Mouse (Mus musculus) induced T-regulatory cell, adult 2 months (primary cell): ENCODE measurements around the gene 4930513O06Rik.

Experiments
- DNase-seq: peaks from one replicate; pipeline ENCODE4 v3.0.0-alpha.2; 2012; ENCODE audit warnings: low read depth

Gene 4930513O06Rik

DNA sequence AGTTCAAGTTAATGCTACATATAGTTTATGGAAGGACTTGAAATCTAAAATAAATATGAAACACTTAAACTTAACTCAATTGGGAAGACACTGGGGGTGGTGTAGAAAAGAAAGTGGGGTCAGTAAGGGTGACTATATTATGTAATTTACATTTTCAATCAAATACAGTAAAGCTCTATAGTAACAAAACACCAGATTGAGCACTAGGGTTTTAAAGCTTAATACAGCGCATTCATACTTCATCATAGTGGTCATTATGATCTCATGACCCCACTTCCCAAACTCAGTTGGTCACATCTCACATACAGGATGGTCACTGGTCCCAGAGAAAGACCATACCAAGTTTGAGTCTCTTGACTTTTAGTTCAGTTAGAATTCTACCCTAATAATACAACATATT, at the start of gene 4930513O06Rik:
TSS of gene 4930513O06Rik (plus strand) at position 301 of the 400 bp plus-strand sequence.
- no peak for DNase-seq

DNA sequence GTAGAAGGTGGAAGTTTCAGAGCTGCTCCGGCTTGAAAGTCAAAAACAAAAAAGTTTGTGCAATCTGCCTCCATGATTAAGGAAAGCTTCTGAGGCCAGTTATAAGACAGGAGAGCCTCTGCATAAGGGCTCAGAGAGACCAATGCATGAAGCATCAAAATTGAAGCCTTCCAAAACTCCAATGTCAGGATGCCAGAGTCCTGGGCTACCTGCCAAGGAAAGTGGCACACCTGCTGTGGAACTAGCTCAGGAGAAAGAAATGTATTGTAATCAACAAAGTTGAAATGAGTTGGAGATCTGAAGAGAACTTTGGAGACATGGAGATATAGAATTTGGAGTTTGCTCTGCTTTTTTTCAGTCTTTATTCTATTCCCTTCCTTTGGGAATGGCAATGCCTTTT, 48.4 kb upstream of the 4930513O06Rik start:
- no peak for DNase-seq

DNA sequence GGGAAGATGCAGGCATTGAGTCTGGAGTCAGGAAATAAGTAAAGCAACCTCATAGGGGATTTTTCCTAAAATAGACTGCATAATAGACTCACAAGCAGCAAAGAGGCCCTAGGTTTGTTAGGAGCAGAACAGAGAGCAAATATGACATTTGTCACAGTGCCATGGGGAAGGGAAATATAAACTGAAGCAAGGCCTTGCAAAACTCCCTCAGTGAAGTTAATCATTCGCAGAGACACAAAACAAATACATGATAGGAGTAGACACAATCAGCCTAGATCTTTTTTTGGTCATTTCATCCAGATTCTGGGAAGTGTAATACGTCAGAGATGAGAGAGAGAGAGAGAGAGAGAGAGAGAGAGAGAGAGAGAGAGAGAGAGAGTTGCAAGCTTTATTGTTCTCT, 46.7 kb upstream of the 4930513O06Rik start:
- no peak for DNase-seq

DNA sequence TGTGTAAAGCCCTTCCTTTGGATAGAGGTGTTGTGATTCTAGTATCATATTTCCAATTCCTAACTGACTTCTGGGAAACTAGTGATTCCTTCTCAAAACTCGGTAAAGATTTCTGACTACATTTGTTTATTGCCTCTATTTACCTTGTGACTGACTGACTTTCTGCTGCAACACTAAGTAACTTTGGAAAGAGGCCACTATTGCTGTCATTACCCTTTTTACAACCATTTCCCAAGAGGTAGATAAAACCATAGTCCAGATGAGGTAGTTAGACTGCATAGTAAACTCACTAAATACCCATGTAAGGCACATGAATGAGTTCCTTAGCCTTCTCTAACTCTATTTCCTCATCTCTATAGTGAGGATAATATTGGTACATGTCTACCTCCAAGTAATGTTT, 44.9 kb upstream of the 4930513O06Rik start:
- no peak for DNase-seq

DNA sequence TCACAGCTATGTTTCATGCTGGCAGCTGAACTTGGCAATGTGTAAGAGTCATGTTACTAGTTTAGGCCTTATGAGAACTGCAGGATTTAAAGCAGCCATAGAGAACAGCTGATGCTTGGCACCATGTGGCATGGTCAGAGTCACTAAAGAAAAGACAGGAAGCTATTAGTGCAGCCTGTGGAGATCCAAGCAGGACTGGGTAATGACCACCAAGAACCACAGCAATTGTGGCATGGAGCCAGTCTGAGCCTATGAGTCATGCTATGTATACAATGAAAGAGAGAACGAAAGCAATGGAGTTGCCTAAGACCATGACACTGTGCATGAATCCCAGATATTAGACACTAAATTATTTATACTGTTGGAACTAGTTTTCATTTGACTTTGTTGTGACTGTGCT, 34.1 kb upstream of the 4930513O06Rik start:
- no peak for DNase-seq

DNA sequence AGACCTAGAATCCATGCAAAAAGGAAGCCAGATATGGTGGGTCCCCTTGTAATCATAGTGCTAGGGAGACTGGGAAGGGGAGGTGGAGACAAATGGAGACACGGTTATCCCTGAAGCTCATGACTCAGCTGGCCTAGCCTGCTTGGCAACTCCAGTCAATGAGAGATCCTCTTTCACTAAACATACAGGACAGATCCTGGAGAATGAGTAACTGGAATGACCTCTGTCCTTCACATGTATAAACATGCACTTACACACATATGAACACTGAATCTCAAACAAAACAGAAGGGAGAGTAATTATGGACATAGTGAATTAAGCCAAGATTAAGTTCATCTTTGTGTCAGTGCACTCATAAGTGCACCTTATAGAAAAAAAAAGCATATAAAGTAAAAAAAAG, 32.9 kb upstream of the 4930513O06Rik start:
- DNase-seq: no peak

DNA sequence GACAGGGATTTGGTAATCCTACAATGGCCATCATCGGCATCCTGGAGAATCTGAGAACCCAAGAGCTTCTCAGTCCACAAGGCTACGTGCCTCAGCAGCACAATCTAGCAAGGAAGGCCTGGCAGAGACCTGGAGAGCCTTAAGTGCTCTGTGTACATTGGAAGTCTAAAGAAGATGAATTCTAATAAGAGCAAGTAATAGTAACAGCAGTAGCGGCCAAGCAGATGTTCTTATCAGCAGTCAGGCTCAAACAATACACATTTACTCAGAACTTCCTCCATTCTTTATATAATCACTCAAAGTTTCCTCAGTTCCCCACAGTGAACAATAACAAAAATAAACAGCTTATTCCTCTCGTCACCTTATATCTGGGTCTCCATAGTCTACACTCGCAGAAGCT, 22.0 kb upstream of the 4930513O06Rik start:
- DNase-seq: no peak

DNA sequence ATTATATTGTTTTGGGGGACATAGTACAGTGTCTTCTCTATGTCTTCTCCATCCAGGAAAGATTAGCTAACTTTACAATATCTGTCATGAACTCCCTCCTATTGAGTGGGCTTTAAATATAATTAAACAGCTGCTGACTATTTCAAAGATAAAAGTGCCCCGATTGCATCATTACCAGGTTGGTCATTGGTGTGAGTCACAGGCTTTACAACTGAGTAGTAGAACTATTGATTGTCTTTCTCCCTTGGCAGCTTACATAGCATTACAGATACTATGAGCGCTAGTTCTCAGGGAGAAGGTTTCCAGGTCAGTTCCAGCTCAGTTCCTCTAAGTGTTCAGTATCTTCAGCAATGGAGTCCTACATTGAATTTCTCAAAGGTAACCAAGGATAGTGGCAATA, 7.5 kb upstream of the 4930513O06Rik start:
- no peak for DNase-seq

DNA sequence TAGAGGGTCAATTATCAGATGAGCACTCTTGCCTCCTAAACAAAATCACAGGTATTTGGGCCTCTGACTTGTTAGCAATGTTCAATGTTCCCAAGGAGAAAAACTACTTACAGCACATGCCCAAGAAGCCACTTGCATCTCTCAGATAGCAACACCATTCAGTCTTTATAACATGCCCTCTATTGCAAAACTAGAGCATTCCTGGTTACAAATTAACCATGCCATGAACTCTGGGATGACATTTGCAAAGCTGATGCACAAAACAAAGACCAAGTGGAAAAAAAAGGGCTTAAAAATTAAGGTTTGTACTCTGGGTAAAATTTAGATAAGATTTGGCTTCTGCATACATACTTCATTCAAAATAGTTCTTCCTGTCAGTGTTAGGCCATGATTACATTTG, 966 bp upstream of the 4930513O06Rik start, which contains the start of gene Serpina7:
TSS of gene Serpina7 (minus strand) at position 160 of the 400 bp plus-strand sequence.
- no peak for DNase-seq

DNA sequence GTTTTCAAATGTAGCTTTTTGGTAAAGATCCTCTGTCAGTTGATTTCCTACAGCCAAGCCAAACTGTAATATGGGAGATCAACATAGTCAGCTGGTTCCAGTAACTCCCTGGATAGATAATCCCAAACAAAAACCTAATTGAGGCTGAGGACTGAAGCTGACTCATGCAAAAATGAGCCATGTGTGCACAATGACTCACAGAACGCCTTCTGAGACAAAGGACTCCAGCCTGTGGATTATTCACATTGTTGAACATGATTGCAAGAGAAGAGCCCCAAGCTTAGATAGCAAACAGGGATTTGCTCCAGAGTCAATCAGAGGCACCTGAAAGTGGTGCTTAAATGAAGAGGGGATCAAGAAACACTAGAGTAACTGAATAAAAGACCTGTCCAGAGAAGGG, 11.2 kb downstream of the 4930513O06Rik start:
- DNase-seq: no peak

DNA sequence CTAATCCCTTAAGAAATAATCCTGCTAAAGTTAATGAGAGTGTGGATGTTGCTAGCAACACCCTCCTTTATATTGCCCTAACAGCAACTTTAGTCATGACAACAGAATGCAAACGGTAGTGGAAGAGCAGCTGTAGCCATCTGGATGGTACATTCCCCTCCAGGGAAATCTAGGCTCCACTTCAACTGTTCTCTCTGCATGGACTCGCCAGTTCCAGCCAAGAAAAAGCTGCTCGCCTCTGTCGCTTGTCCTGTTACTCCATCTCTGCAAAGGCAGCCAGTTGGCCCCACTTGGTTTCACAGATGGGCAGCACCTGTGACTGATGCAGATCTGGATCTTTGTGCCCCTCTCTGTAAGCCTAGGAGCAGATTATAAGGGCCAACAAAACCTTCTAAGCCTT, 48.0 kb downstream of the 4930513O06Rik start:
- no peak for DNase-seq
